Mouse (Mus musculus) kidney, adult 2 months (tissue): ENCODE measurements around the gene Arl8b. TPM values are rescaled to one million over a fixed set of nuclear protein-coding genes. Genes with fewer than 3 reads are reported as not detected.
A peak's percentile ranks its signal among the peaks of the same experiment; 100 is the strongest.

Experiments used
- DNase-seq: peaks from one replicate; pipeline ENCODE4 v3.0.0; 2021
- H3K27ac ChIP-seq: fragments of 200-500 bp; 2 replicates; pipeline ENCODE4 v1.5.1; 2012; ENCODE audit warnings: low read depth, low read length, control low read depth, inconsistent platforms; ENCODE audit not compliant: insufficient read depth
- H3K27me3 ChIP-seq: fragments of 200-500 bp; replicated peaks from 2 replicates; pipeline ENCODE4 v1.6.1; 2012; ENCODE audit warnings: mild to moderate bottlenecking, moderate library complexity, low read length, inconsistent platforms; ENCODE audit not compliant: control insufficient read depth, insufficient read depth
- H3K36me3 ChIP-seq: fragments of 200-500 bp; 2 replicates; pipeline ENCODE4 v1.6.1; 2012; ENCODE audit warnings: mild to moderate bottlenecking, moderate library complexity, low read length, inconsistent platforms; ENCODE audit not compliant: control insufficient read depth, insufficient read depth
- H3K4me1 ChIP-seq: fragments of 200-500 bp; 2 replicates; pipeline ENCODE4 v1.6.1; 2011; ENCODE audit warnings: low read length; ENCODE audit not compliant: control insufficient read depth, insufficient read depth
- H3K4me3 ChIP-seq: fragments of 200-500 bp; 2 replicates; pipeline ENCODE4 v1.5.1; 2011; ENCODE audit warnings: mild to moderate bottlenecking, low read depth, low read length, control low read depth; ENCODE audit not compliant: insufficient read depth
- CTCF ChIP-seq: fragments of 200-500 bp; conservative IDR thresholded peaks from 2 replicates; pipeline ENCODE4 v1.5.1; 2011; ENCODE audit warnings: low read depth, mild to moderate bottlenecking, control low read depth, low read length, moderate library complexity, mixed read lengths; ENCODE audit not compliant: insufficient read depth, insufficient read length
- POLR2A ChIP-seq: fragments of 200-500 bp; IDR thresholded peaks from one replicate; pipeline ENCODE4 v1.6.1; 2011; ENCODE audit warnings: low read depth, low read length, control low read depth
- WGBS: fragments of 180-500 bp; shearing (Covaris S2); methylation state at CpG from one replicate; pipeline ENCODE4 v1.1.7; 2018; 5-methylcytosine and 5-hydroxymethylcytosine counted together
- polyA plus RNA-seq: library from polyadenylated mRNA; depleted of rRNA; stranded (reverse); fragments of >200 nt; gene quantifications from 2 replicates; pipeline ENCODE4 v1.2.3, GENCODE M21; 2012

Arl8b gene
- polyA plus RNA-seq, 1 experiment: 21.9 TPM

GRCm38 (mm10) chr6:108753536-108753935 is 29.4 kb upstream of the Arl8b start:
- no peak for TF ChIP-seq POLR2A
- TF ChIP-seq CTCF: no peak
- Histone ChIP-seq H3K27me3 (no peaks in the 10 kb centered on the region), H3K36me3 (no peaks in the 10 kb centered on the region), H3K4me3 (no peak overlapping the region), H3K27ac (no peak overlapping the region), H3K4me1 (no peaks in the 10 kb centered on the region)
- DNase-seq: no peak
- 98% methylated on average over 1 of the region's 1 CpGs for WGBS

DNA sequence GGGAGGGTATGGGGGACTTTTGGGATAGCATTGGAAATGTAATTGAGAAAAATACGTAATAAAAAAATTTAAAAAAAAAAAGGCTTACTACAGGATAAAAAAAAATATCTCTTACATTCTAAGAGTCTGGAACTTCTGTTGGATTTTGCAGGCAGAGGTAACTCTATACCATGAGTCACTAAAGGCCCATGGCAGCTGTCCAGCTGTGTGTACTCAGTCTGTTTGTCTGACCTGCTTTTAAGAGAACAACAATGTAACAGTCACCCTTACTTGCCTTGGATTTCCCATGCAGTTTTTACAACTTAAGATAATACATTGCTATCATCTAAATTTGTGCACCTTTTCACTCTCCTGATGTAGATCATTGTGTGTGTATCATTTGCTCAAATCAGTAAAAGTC is 28.5 kb upstream of the Arl8b start:
- 96% methylated on average over 1 of the region's 1 CpGs for WGBS
- Histone ChIP-seq H3K36me3 (no peaks in the 10 kb centered on the region), H3K27ac (no peak overlapping the region), H3K4me1 (no peaks in the 10 kb centered on the region), H3K4me3 (no peak overlapping the region), H3K27me3 (no peaks in the 10 kb centered on the region)
- TF ChIP-seq POLR2A: no peak
- no peak for DNase-seq

GRCm38 (mm10) chr6:108755936-108756335 is 27.0 kb upstream of the Arl8b start:
- 87% methylated on average over 7 of the region's 7 CpGs for WGBS
- H3K27me3 ChIP-seq: no peaks in the 10 kb centered on the region
- H3K4me1 ChIP-seq: no peaks in the 10 kb centered on the region
- H3K27ac ChIP-seq: no peak overlapping the region
- no peaks in the 10 kb centered on the region for H3K36me3 ChIP-seq
- DNase-seq: no peak
- no peak for TF ChIP-seq POLR2A
- no peak for TF ChIP-seq CTCF
- no peak overlapping the region for H3K4me3 ChIP-seq

DNA sequence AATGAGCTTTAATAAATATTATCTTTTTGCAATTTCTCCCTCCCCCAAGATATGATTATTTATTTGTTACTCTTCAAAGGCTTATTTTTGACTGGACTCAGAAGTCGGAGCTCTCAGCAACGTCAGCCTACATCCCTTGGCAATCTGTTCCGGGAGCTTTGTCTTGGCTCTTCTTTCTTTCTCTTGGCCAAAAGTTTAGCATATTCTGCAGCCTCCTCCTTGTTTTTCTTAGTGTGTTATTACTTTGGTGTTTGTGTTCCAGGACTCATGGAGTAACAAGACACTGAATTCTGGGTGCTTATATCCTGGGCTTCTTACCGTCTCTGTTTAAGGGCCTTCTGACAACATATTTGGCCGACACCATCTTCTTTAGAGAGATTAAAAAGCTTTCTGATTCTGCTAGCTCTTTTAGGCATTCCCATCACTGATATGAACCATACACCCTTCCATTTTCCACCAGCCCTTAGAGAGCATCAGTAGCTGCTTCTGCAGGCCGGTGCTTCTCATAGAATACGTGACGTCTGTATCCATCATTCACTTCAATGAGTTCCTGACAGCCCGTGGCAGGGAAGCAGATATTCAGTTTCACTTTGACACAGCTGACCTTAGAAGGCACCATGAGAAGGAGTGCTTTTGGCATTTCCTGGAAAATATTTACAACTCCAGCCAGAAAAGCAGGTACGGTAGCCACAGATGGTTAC is 23.8 kb upstream of the Arl8b start:
- H3K4me1 ChIP-seq: no peaks in the 10 kb centered on the region
- no peaks in the 10 kb centered on the region for H3K36me3 ChIP-seq
- no peak overlapping the region for H3K27ac ChIP-seq
- TF ChIP-seq CTCF (no peak), POLR2A (no peak)
- H3K4me3 ChIP-seq: no peak overlapping the region
- no peaks in the 10 kb centered on the region for H3K27me3 ChIP-seq
- WGBS: 43% methylated on average over 10 of the region's 10 CpGs
- peak; percentile 7 for DNase-seq

GRCm38 (mm10) chr6:108759698-108760039 is 23.2 kb upstream of the Arl8b start:
- Histone ChIP-seq H3K4me3 (no peak overlapping the region), H3K36me3 (no peaks in the 10 kb centered on the region), H3K4me1 (no peaks in the 10 kb centered on the region), H3K27me3 (no peaks in the 10 kb centered on the region), H3K27ac (no peak overlapping the region)
- TF ChIP-seq CTCF (no peak), POLR2A (no peak)
- WGBS: 39% methylated on average over 5 of the region's 5 CpGs
- peak; percentile 49 for DNase-seq

DNA sequence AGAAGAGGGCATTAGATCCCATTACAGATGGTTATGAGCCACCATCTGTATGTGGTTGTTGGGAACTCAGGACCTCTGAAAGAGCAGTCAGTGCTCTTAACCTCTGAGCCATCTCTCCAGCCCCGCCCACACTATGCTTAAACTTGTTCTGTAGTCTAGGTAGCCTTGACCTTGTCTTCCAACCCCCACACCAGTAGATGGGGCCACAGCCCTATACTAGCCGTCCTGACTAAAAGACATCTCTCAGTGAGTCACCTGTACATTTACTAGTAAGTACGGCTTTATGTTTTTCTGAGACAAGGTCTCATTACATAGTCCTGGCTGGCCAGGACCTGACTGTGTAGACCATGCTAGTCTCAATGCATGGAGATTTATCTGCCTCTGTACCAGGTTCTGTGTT is 12.0 kb upstream of the Arl8b start:
- H3K27me3 ChIP-seq: no peaks in the 10 kb centered on the region
- H3K36me3 ChIP-seq: no peaks in the 10 kb centered on the region
- H3K4me1 ChIP-seq: no peaks in the 10 kb centered on the region
- no peak for DNase-seq
- H3K4me3 ChIP-seq: no peak overlapping the region
- 82% methylated on average over 3 of the region's 3 CpGs for WGBS
- H3K27ac ChIP-seq: no peak overlapping the region
- no peak for TF ChIP-seq CTCF
- no peak for TF ChIP-seq POLR2A

GRCm38 (mm10) chr6:108772913-108773312 is 10.0 kb upstream of the Arl8b start:
- TF ChIP-seq CTCF (peak; percentile 95), POLR2A (no peak)
- Histone ChIP-seq H3K36me3 (no peaks in the 10 kb centered on the region), H3K27ac (no peak overlapping the region), H3K4me1 (no peaks in the 10 kb centered on the region), H3K4me3 (no peak overlapping the region), H3K27me3 (no peaks in the 10 kb centered on the region)
- WGBS: 10% methylated on average over 9 of the region's 9 CpGs
- DNase-seq: peak; percentile 83

DNA sequence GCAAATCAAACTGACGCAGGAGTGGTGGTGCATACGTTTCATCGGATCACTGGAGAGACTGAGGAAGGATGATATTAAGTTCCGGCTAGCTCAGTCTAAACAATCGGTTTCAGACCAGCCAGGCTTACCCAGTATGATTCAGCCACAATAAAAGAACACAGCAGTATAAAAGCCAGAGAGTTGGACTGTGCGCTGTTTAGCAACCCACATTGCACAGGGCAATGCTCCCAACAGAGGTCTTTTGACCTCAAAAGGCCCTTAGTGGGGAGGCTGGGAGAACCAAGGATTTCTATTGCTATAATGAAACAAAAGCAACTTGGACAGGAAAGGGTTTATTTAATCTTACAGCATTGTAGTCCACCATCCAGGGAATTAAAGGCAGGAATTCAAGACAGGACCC is 9.4 kb upstream of the Arl8b start:
- H3K36me3 ChIP-seq: no peaks in the 10 kb centered on the region
- H3K27ac ChIP-seq: no peak overlapping the region
- H3K4me1 ChIP-seq: no peaks in the 10 kb centered on the region
- H3K27me3 ChIP-seq: no peaks in the 10 kb centered on the region
- no peak for DNase-seq
- 79% methylated on average over 6 of the region's 6 CpGs for WGBS
- no peak overlapping the region for H3K4me3 ChIP-seq
- TF ChIP-seq CTCF (no peak), POLR2A (no peak)
